Comparison of ENCODE assay signal across 17 mouse cellular contexts in the genomic region with DNA sequence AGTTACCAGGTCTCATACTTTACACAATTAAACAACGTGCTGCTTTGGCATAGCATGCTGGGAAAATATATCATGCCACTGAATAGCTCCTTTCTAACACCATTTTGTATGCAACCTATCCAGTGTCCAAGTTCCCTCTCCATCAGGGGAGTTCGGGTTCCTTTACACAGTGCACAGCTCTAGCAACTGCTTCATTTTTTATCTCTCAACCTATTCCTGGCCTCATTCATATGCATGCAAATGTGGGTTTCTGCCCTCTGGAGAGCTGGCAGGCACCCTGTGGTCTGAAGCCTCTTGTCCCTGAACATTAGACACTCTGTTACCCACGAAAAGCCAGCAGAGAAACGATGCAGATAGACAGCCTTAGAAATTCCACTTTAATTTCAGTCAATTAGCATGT.
DNase-seq lines count a peak whose midpoint lies in the region; ATAC-seq and TF ChIP-seq lines count a peak whose summit lies in the region.
"Had no signal": no experiment of that assay in that cellular context is flagged by ENCODE, and none has a peak within 500 bp of the region (broad histone marks: within the 10 kb centered on the region; RNA-seq: fewer than 3 reads in every experiment).

No protein-coding gene starts in this region.

- no peak overlapping the region for H3K4me3 ChIP-seq in heart, embryonic 16.5 days (ENCODE audit: low read length)
- no peak overlapping the region for H3K4me3 ChIP-seq in heart, embryonic 11.5 days (ENCODE audit: low read depth, low read length)
- no peak overlapping the region for H3K4me3 ChIP-seq in neural tube, embryonic 13.5 days
- no peak overlapping the region for H3K4me3 ChIP-seq in hindbrain, postnatal 0 days (ENCODE audit: low read length)
- H3K4me3 ChIP-seq: embryonic facial prominence, embryonic 12.5 days; erythroblast, embryonic 14.5 days; limb, embryonic 13.5 days; lung, embryonic 15.5 days had no signal

- no peak; the same call in 1 of the 2 replicates for ATAC-seq in heart, embryonic 16.5 days (replicated peaks; ENCODE audit: extremely low read depth, insufficient read depth, low FRiP score)
- ATAC-seq in heart, embryonic 11.5 days (replicated peaks; ENCODE audit: insufficient number of reproducible peaks, low FRiP score, low TSS enrichment), result no peak
- ATAC-seq in neural tube, embryonic 13.5 days (ENCODE audit: low read depth), result peak; percentile 56; the same call in 1 of the 2 replicates
- no peak for ATAC-seq in hindbrain, postnatal 0 days
- ATAC-seq in cerebellum, adult (ENCODE audit: insufficient number of reproducible peaks, low FRiP score, low TSS enrichment), result no peak

- 0 out of 2 replicates have a peak, but pooled peaks cover 4% of the 10 kb centered on the region for H3K4me1 ChIP-seq in heart, embryonic 16.5 days (ENCODE audit: control insufficient read depth, insufficient read depth, low read length)
- no peaks in the 10 kb centered on the region for H3K4me1 ChIP-seq in heart, embryonic 11.5 days (ENCODE audit: control insufficient read depth, insufficient read depth, low read length)
- H3K4me1 ChIP-seq in neural tube, embryonic 13.5 days (replicated peaks), result 0 out of 2 replicates have a peak, but pooled peaks cover 4% of the 10 kb centered on the region
- 0 out of 2 replicates have a peak, but pooled peaks cover 3% of the 10 kb centered on the region for H3K4me1 ChIP-seq in hindbrain, postnatal 0 days (ENCODE audit: insufficient read depth, low read length)
- H3K4me1 ChIP-seq: embryonic facial prominence, embryonic 12.5 days; limb, embryonic 13.5 days; lung, embryonic 15.5 days had no signal

- no peak for TF ChIP-seq CTCF in hindbrain, postnatal 0 days (IDR thresholded peaks at IDR 0.05; ENCODE audit: low read depth)

- no peak overlapping the region for H3K9ac ChIP-seq in heart, embryonic 16.5 days (ENCODE audit: low read length)
- H3K9ac ChIP-seq in heart, embryonic 11.5 days (ENCODE audit: low read depth, low read length), result no peak overlapping the region
- no peak overlapping the region for H3K9ac ChIP-seq in neural tube, embryonic 13.5 days
- H3K9ac ChIP-seq in hindbrain, postnatal 0 days (replicated peaks; ENCODE audit: low read length), result no peak overlapping the region
- H3K9ac ChIP-seq: embryonic facial prominence, embryonic 12.5 days; limb, embryonic 13.5 days; liver, embryonic 14.5 days; lung, embryonic 15.5 days had no signal

- H3K27me3 ChIP-seq in heart, embryonic 16.5 days (ENCODE audit: control insufficient read depth, insufficient read depth, low read length), result no peaks in the 10 kb centered on the region
- H3K27me3 ChIP-seq in heart, embryonic 11.5 days (ENCODE audit: control insufficient read depth, insufficient read depth, low read length), result no peaks in the 10 kb centered on the region
- H3K27me3 ChIP-seq in neural tube, embryonic 13.5 days, result no peaks in the 10 kb centered on the region
- H3K27me3 ChIP-seq in hindbrain, postnatal 0 days (ENCODE audit: insufficient read depth, low read length), result no peaks in the 10 kb centered on the region
- H3K27me3 ChIP-seq: embryonic facial prominence, embryonic 12.5 days; limb, embryonic 13.5 days; lung, embryonic 15.5 days had no signal

- H3K27ac ChIP-seq in heart, embryonic 16.5 days (ENCODE audit: low read length), result no peak overlapping the region
- H3K27ac ChIP-seq in heart, embryonic 11.5 days (ENCODE audit: low read depth, low read length), result no peak overlapping the region
- H3K27ac ChIP-seq in neural tube, embryonic 13.5 days (replicated peaks), result no peak overlapping the region
- H3K27ac ChIP-seq in hindbrain, postnatal 0 days, result no peak overlapping the region
- H3K27ac ChIP-seq: embryonic facial prominence, embryonic 12.5 days; limb, embryonic 13.5 days; liver, embryonic 14.5 days; lung, embryonic 15.5 days had no signal

- peak overlapping the region; percentile 9; the same call in 1 of the 2 replicates for H3K4me2 ChIP-seq in heart, embryonic 16.5 days (ENCODE audit: low read depth, low read length)
- no peak overlapping the region for H3K4me2 ChIP-seq in heart, embryonic 11.5 days
- no peak overlapping the region for H3K4me2 ChIP-seq in neural tube, embryonic 13.5 days
- H3K4me2 ChIP-seq in hindbrain, postnatal 0 days (ENCODE audit: low read depth, low read length), result no peak overlapping the region
- H3K4me2 ChIP-seq: embryonic facial prominence, embryonic 12.5 days; limb, embryonic 13.5 days; lung, embryonic 15.5 days had no signal

- WGBS in heart, embryonic 16.5 days, result 31% methylated on average over 4 of the region's 4 CpGs
- WGBS in heart, embryonic 11.5 days (ENCODE audit: insufficient replicate concordance), result 48% methylated on average over 4 of the region's 4 CpGs
- WGBS in neural tube, embryonic 13.5 days, result 31% methylated on average over 4 of the region's 4 CpGs
- WGBS in hindbrain, postnatal 0 days, result 11% methylated on average over 4 of the region's 4 CpGs

- no peaks in the 10 kb centered on the region for H3K36me3 ChIP-seq in heart, embryonic 16.5 days (ENCODE audit: control insufficient read depth, insufficient read depth)
- no peaks in the 10 kb centered on the region for H3K36me3 ChIP-seq in heart, embryonic 11.5 days (ENCODE audit: control insufficient read depth, insufficient read depth, low read length)
- H3K36me3 ChIP-seq in neural tube, embryonic 13.5 days, result no peaks in the 10 kb centered on the region
- H3K36me3 ChIP-seq in hindbrain, postnatal 0 days (ENCODE audit: insufficient read depth, low read length), result no peaks in the 10 kb centered on the region
- H3K36me3 ChIP-seq: embryonic facial prominence, embryonic 12.5 days; limb, embryonic 13.5 days; lung, embryonic 15.5 days had no signal

- H3K9me3 ChIP-seq in heart, embryonic 16.5 days (replicated peaks; ENCODE audit: control insufficient read depth, low read length), result no peaks in the 10 kb centered on the region
- H3K9me3 ChIP-seq in heart, embryonic 11.5 days (replicated peaks; ENCODE audit: control insufficient read depth, low read length), result no peaks in the 10 kb centered on the region
- no peaks in the 10 kb centered on the region for H3K9me3 ChIP-seq in neural tube, embryonic 13.5 days
- H3K9me3 ChIP-seq in hindbrain, postnatal 0 days (ENCODE audit: low read length), result no peaks in the 10 kb centered on the region
- H3K9me3 ChIP-seq: embryonic facial prominence, embryonic 12.5 days; limb, embryonic 13.5 days; lung, embryonic 15.5 days had no signal

- DNase-seq in neural tube, embryonic 10.5 days (ENCODE audit: extremely low spot score, low spot score), result no peak
- peak; percentile 8 for DNase-seq in hindbrain, postnatal 0 days (ENCODE audit: low spot score)
- DNase-seq in spleen, adult 12 weeks (ENCODE audit: low spot score), result no peak
- DNase-seq: cerebellum, adult 9-10 months; gastrocnemius, postnatal 25 days; kidney, adult 11 months; lung, postnatal 4 days; thymus, postnatal 36 days had no signal
